In the genomic region with DNA sequence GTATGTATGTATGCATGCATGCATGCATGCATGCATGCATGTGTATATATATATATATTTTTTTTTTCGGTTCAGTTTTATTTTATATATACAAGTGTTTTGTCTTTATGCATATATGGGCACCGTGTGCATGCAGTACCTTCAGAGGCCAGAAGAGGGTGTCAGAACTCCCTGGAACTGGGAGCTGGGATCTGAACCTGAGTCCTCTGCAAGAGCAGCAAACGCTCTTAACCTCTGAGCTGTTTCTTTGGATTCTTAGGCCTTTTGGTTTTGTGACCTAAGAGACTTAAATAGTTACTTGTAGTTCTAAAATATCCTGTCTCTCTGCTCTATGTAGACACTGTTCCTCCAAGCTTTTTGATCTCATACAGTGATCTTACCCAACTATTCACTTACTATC, we compare ENCODE assay signal across 10 mouse cellular contexts. TPM values are rescaled to one million over a fixed set of nuclear protein-coding genes. Genes with fewer than 3 reads are reported as not detected.
A peak's percentile ranks its signal among the peaks of the same experiment; 100 is the strongest.
DNase-seq lines count a peak whose midpoint lies in the region; TF ChIP-seq lines count a peak whose summit lies in the region.
"Had no signal": no experiment of that assay in that cellular context is flagged by ENCODE, and none has a peak within 500 bp of the region (broad histone marks: within the 10 kb centered on the region; RNA-seq: fewer than 3 reads in every experiment).

No protein-coding gene starts in this region.

- H3K4me3 ChIP-seq in cerebellum, adult 2 months (replicated peaks; ENCODE audit: insufficient read depth, low read depth, low read length) = no peak overlapping the region
- H3K4me3 ChIP-seq in small intestine, adult 2 months (ENCODE audit: low read depth, low read length) = no peak overlapping the region
- H3K4me3 ChIP-seq: neural tube, embryonic 12.5 days had no signal

- H3K4me1 ChIP-seq in cerebellum, adult 2 months (ENCODE audit: control insufficient read depth, insufficient read depth, low read length) = peaks cover 6% of the 10 kb centered on the region; the same call in 1 of the 2 replicates
- H3K4me1 ChIP-seq in small intestine, adult 2 months (ENCODE audit: control insufficient read depth, insufficient read depth, insufficient read length, low read length) = peaks cover 9% of the 10 kb centered on the region; the same call in 1 of the 2 replicates

- no peak overlapping the region for H3K27ac ChIP-seq in cerebellum, adult 2 months (ENCODE audit: insufficient read depth, low read length)
- H3K27ac ChIP-seq in small intestine, adult 2 months (ENCODE audit: insufficient read depth, low read depth, low read length) = no peak overlapping the region

- intact Hi-C loops in left cerebral cortex, postnatal 4 days (cut with DNase I) = no loop called here

- H3K36me3 ChIP-seq in small intestine, adult 2 months (ENCODE audit: control insufficient read depth, insufficient read depth, low read length) = peaks cover 11% of the 10 kb centered on the region
- H3K36me3 ChIP-seq: neural tube, embryonic 12.5 days had no signal

- TF ChIP-seq POLR2A in cerebellum, adult 2 months (IDR thresholded peaks at IDR 0.05; ENCODE audit: borderline replicate concordance, insufficient read depth, low read length) = no peak
- TF ChIP-seq POLR2A in small intestine, adult 2 months (IDR thresholded peaks at IDR 0.05; ENCODE audit: low read depth, low read length) = no peak

- no peaks in the 10 kb centered on the region for H3K27me3 ChIP-seq in cerebellum, adult 2 months (ENCODE audit: control insufficient read depth, insufficient read depth, low read length)
- no peaks in the 10 kb centered on the region for H3K27me3 ChIP-seq in small intestine, adult 2 months (ENCODE audit: control insufficient read depth, insufficient read depth, low read length)
- H3K27me3 ChIP-seq: neural tube, embryonic 12.5 days had no signal

- 64% methylated on average over 3 of the region's 3 CpGs for WGBS in cerebellum, adult 2 months
- 73% methylated on average over 3 of the region's 3 CpGs for WGBS in small intestine, adult 2 months

- peak; percentile 52 for TF ChIP-seq CTCF in cerebellum, adult 2 months (IDR thresholded peaks at IDR 0.05; ENCODE audit: borderline replicate concordance, insufficient read depth, low read depth, low read length)
- peak; percentile 63; the same call in 1 of the 2 replicates for TF ChIP-seq CTCF in small intestine, adult 2 months (IDR thresholded peaks at IDR 0.05; ENCODE audit: extremely low read depth, insufficient read length, insufficient replicate concordance, low read depth, low read length)

- peak in 1 of 2 experiments; percentile 40 for DNase-seq in cerebellum, adult 2 months
- no peak for DNase-seq in cerebellum, adult 18-20 months
- DNase-seq in left cerebral cortex, postnatal 4 days = peak; percentile 44
- no peak for DNase-seq in left cerebral cortex, adult 9 months (ENCODE audit: low spot score in 2 of 2)
- DNase-seq in adrenal gland, postnatal 10 days = peak; percentile 77
- peak; percentile 70 for DNase-seq in kidney, postnatal 10 days
- no peak for DNase-seq in urinary bladder, postnatal 4 days (ENCODE audit: low spot score in 2 of 2)

RNA-seq across cellular contexts. Expression of gene Copz1, which starts 11.6 kb away (rescaled TPM):
- 110 and 117 TPM in 2 replicates for polyA plus RNA-seq in cerebellum, adult 2 months (2012; rRNA removed)
- total RNA-seq in left cerebral cortex, postnatal 4 days (2021) = 100 to 1,000 TPM; 105 to 107 TPM
- 100 to 1,000 TPM; 114 TPM for total RNA-seq in adrenal gland, postnatal 10 days (2021)
- 64.9 and 111 TPM in 2 replicates for polyA plus RNA-seq in small intestine, adult 2 months (2012; rRNA removed)

RNA-seq across cellular contexts. Expression of gene Nfe2, which starts 25.9 kb away (rescaled TPM):
- 0.28 and 0.57 TPM in 2 replicates for polyA plus RNA-seq in cerebellum, adult 2 months (2012; rRNA removed)
- not detected for total RNA-seq in left cerebral cortex, postnatal 4 days (2021)
- 1 to 10 TPM; 3.2 to 4.3 TPM for total RNA-seq in adrenal gland, postnatal 10 days (2021)
- 0.39 and 0.83 TPM in 2 replicates for polyA plus RNA-seq in small intestine, adult 2 months (2012; rRNA removed)

RNA-seq across cellular contexts. Expression of gene Gpr84, which starts 26.3 kb away (rescaled TPM):
- 0.43 and 0.62 TPM in 2 replicates for polyA plus RNA-seq in cerebellum, adult 2 months (2012; rRNA removed)
- total RNA-seq in left cerebral cortex, postnatal 4 days (2021) = under 1 TPM; 0.44 to 0.46 TPM
- total RNA-seq in adrenal gland, postnatal 10 days (2021) = not detected
- polyA plus RNA-seq in small intestine, adult 2 months (2012; rRNA removed) = 0.06 and 0.11 TPM in 2 replicates
- total RNA-seq: heart, postnatal 10 days had no signal

RNA-seq across cellular contexts. Expression of gene Hnrnpa1, which starts 43.8 kb away (rescaled TPM):
- 318 and 320 TPM in 2 replicates for polyA plus RNA-seq in cerebellum, adult 2 months (2012; rRNA removed)
- total RNA-seq in left cerebral cortex, postnatal 4 days (2021) = 100 to 1,000 TPM; 690 to 711 TPM
- total RNA-seq in adrenal gland, postnatal 10 days (2021) = 100 to 1,000 TPM; 248 to 299 TPM
- 12.0 and 29.5 TPM in 2 replicates for polyA plus RNA-seq in small intestine, adult 2 months (2012; rRNA removed)

RNA-seq across cellular contexts. Expression of gene Cbx5, which starts 44.5 kb away (rescaled TPM):
- polyA plus RNA-seq in cerebellum, adult 2 months (2012; rRNA removed) = 49.4 and 52.7 TPM in 2 replicates
- total RNA-seq in left cerebral cortex, postnatal 4 days (2021) = 100 to 1,000 TPM; 219 to 230 TPM
- 10 to 100 TPM; 66.6 to 85.8 TPM for total RNA-seq in adrenal gland, postnatal 10 days (2021)
- polyA plus RNA-seq in small intestine, adult 2 months (2012; rRNA removed) = 1.5 and 2.8 TPM in 2 replicates

Comparison
In these comparisons a context has a peak if more than half of its experiments do, and no peak if none do; other contexts are left out.
1. DNase-seq: peak in left cerebral cortex, postnatal 4 days (single experiment), adrenal gland, postnatal 10 days (single experiment) and kidney, postnatal 10 days (single experiment); none in cerebellum, adult 18-20 months (0 of 2), left cerebral cortex, adult 9 months (0 of 2) and urinary bladder, postnatal 4 days (0 of 2).